Mouse (Mus musculus) liver, adult (tissue): Measurements from ENCODE around the gene Dek.
A peak's percentile ranks its signal among the peaks of the same experiment; 100 is the strongest.

Experiments
- GATA4 ChIP-seq: IDR thresholded peaks from 2 replicates; pipeline ENCODE4 v1.6.1; 2014; ENCODE audit warnings: mild to moderate bottlenecking, low read length; ENCODE audit not compliant: insufficient replicate concordance

The Dek gene

DNA sequence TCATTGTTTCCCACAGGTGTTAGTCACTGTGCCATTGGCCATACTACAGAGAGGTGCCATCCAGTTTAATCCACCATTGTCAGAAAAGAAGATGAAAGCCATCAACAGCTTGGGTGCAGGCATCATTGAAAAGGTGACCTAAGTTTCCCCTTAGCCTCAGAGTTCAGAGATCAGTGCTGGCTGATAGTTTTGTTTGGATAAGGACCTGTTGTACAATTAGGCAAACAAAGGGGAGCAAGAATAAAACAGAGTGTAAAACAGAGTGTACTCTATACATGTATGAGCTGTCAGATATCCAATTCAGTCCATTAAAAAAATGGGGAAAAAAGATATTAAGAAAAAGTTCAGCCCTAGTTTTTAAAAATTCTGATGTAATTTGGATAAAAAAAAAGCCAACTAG, 28.6 kb downstream of the Dek start:
- peak; percentile 40; the same call in 1 of the 2 replicates for TF ChIP-seq GATA4

- no peak for TF ChIP-seq GATA4
Observed at GRCm38 (mm10) chr13:47076156-47076555, 29.8 kb downstream of the Dek start.

- TF ChIP-seq GATA4: no peak
Observed at GRCm38 (mm10) chr13:47072484-47072883, 33.5 kb downstream of the Dek start.

DNA sequence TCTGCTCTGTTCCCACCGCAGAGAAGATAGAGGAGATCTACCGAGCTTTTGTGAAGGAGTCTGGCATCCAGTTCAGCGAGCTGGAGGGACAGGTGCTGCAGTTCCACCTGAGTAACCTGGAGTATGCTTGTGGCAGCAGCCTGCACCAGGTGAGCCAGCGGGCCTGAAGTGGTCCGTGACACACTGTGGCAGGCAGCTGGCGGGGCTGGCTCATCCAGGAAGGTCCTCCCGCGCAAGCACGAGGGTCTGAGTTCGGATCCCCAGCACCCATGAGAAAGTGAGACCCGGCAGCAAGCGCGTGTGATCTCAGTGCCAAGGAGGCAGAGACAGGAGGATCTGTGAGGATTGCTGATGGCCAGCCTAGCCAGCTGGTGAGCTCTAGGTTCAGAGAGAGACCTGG, 34.1 kb downstream of the Dek start:
- TF ChIP-seq GATA4: no peak

- TF ChIP-seq GATA4: no peak
Observed at GRCm38 (mm10) chr13:47070329-47071080, 35.5 kb downstream of the Dek start.

DNA sequence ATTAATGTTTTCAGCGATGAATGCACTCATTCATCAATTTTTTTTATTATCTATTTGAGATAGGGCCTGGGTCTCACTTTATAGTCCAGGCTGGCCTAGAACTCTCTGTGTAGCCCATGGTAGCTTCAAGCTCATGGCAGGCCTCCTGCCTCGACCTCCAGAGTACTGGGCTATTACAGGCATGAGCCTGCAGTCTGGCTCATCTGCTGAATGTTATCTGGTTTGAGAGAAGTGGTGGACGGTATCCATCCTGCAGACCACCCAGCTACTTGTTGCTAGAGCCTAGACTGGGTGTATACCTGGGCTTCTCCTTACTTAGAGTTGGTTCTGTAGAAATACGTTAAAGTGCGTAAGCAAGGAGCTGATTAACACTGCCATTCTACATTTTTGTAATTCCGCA, 39.0 kb downstream of the Dek start:
- no peak for TF ChIP-seq GATA4

- TF ChIP-seq GATA4: no peak
Observed at GRCm38 (mm10) chr13:47066516-47066915, 39.5 kb downstream of the Dek start.

- no peak for TF ChIP-seq GATA4
Observed at GRCm38 (mm10) chr13:47063985-47064760, 41.8 kb downstream of the Dek start.

GRCm38 (mm10) chr13:47062756-47063155, 43.2 kb downstream of the Dek start:
- no peak for TF ChIP-seq GATA4

DNA sequence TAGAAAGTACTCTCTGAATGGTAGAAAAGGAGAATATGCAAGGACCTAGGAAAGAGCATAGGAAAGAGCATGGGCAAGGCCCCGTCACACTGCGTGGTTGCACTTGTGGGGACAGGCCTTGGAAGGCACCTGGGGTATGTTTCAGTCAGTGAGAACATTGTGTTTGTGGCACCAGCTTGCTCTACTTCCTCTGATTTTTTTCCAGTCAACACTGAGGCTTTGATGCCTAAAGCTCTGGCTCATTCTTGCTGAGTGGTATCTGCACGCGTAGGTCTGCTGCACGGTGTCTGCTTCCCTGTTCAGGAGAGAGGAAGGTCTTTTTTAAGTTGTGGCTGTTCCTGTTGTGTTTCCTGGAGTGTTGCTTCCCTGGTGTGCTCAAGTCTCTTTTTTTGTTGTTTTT, 49.2 kb downstream of the Dek start:
- TF ChIP-seq GATA4: no peak

DNA sequence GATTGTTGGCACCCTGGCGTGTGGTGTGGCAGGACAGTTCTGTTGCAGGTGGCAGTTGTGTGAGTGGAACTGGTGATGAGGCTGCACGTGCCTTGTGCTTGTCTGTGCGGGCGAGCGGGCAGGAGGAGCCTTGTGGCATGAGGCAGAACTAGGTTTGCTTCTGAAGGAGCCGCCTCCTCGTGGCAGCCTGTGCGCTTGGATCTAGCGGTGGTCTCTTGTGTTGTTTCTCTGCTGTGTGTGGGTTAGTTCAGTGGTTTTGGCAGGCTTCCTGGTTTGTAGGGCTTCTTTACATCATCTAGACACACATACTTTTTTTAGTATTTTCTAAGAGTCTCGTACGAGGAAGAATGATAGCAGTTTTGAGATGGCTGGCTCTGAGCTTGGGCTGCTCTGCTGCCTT, 49.9 kb downstream of the Dek start:
- TF ChIP-seq GATA4: no peak

DNA sequence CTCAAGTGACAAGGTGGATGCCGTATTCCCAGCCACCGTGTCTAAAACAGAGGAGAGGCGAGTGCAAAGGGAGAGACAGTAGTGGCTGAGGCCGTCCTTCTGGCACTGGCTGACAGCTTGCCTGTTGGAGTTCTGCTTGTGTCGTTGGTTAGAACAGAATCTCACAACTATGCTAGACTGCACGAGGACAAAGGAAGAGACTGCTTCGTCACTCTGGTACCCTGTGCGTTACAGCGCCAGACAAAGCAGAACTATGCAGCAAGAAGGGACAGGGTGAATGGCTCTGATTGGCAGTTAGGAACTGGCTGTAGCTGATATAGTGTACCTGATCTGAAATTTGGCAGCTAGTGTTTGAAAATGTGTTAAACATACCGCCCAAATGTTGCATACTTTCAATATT, 52.0 kb downstream of the Dek start:
- TF ChIP-seq GATA4: no peak

- no peak for TF ChIP-seq GATA4
Observed at GRCm38 (mm10) chr13:47050009-47050408, 56.0 kb downstream of the Dek start.

GRCm38 (mm10) chr13:47047996-47048395, 58.0 kb downstream of the Dek start:
- TF ChIP-seq GATA4: no peak

- no peak for TF ChIP-seq GATA4
Observed at GRCm38 (mm10) chr13:47044617-47044947, 61.4 kb downstream of the Dek start, which contains the start of gene Tpmt. Gene Tpmt (minus strand): TSS chr13:47044737.

GRCm38 (mm10) chr13:47043833-47044616, 62.0 kb downstream of the Dek start:
- no peak for TF ChIP-seq GATA4
